Mouse (Mus musculus) heart, adult 2 months (tissue): Measurements from ENCODE around the gene Tgm1. TPM values are rescaled to one million over a fixed set of nuclear protein-coding genes. Genes with fewer than 3 reads are reported as not detected.
A peak's percentile ranks its signal among the peaks of the same experiment; 100 is the strongest.
"Not testable (repeated sequence)": the region's sequence is repeated elsewhere in the genome, so short reads cannot be mapped to it uniquely, and the experiment has no call there.

Experiments
- DNase-seq, 2 experiments: peaks; one replicate each; pipeline ENCODE4 v3.0.0; 2021
- H3K27ac ChIP-seq: fragments of 200-600 bp; 2 replicates; pipeline ENCODE4 v1.8.1; 2022
- H3K27me3 ChIP-seq: fragments of 200-500 bp; 2 replicates; pipeline ENCODE4 v1.6.1; 2012; ENCODE audit warnings: mild to moderate bottlenecking, low read length, inconsistent platforms, mixed read lengths; ENCODE audit not compliant: control insufficient read depth, insufficient read depth
- H3K36me3 ChIP-seq: fragments of 200-500 bp; 2 replicates; pipeline ENCODE4 v1.6.1; 2012; ENCODE audit warnings: low read length, inconsistent platforms; ENCODE audit not compliant: control insufficient read depth, insufficient read depth
- H3K4me1 ChIP-seq: fragments of 200-500 bp; 2 replicates; pipeline ENCODE4 v1.6.1; 2011; ENCODE audit warnings: low read length; ENCODE audit not compliant: control insufficient read depth, insufficient read depth
- H3K4me3 ChIP-seq: fragments of 200-600 bp; 2 replicates; pipeline ENCODE4 v1.8.1; 2022
- H3K79me2 ChIP-seq: fragments of 200-500 bp; replicated peaks from 2 replicates; pipeline ENCODE4 v1.6.1; 2012; ENCODE audit warnings: mild to moderate bottlenecking, inconsistent platforms, low read length, moderate library complexity, mixed read lengths; ENCODE audit not compliant: control insufficient read depth, insufficient read depth
- H3K9ac ChIP-seq: fragments of 200-500 bp; 2 replicates; pipeline ENCODE4 v1.6.1; 2012; ENCODE audit warnings: low read depth, mild to moderate bottlenecking, control low read depth, inconsistent platforms, low read length, mixed read lengths
- CTCF ChIP-seq: fragments of 200-600 bp; IDR thresholded peaks from 2 replicates; pipeline ENCODE4 v1.8.1; 2022; ENCODE audit warnings: antibody characterized with exemption, mild to moderate bottlenecking, moderate library complexity
- EP300 ChIP-seq: fragments of 200-500 bp; IDR thresholded peaks from 2 replicates; pipeline ENCODE4 v1.6.1; 2011; ENCODE audit warnings: low read depth, low read length, control low read depth; ENCODE audit not compliant: insufficient read depth
- POLR2A ChIP-seq: fragments of 200-500 bp; IDR thresholded peaks from 2 replicates; pipeline ENCODE4 v1.6.1; 2011; ENCODE audit warnings: mild to moderate bottlenecking, low read depth, low read length, control low read depth; ENCODE audit not compliant: insufficient read depth
- WGBS: fragments of 180-500 bp; shearing (Covaris S2); methylation state at CpG from one replicate; pipeline ENCODE4 v1.1.7; 2018; 5-methylcytosine and 5-hydroxymethylcytosine counted together
- intact Hi-C: fragments of 180-260 bp; cut with DNase I; formaldehyde crosslinking; loops from one replicate; pipeline ENCODE4 v1.15.1; 2025
- long read RNA-seq: library from polyadenylated mRNA; stranded (forward); transcript quantifications from one replicate; pipeline ENCODE4 v2.0.0, GENCODE M21; 2021
- polyA plus RNA-seq: library from polyadenylated mRNA; depleted of rRNA; stranded (reverse); fragments of >200 nt; gene quantifications from 2 replicates; pipeline ENCODE4 v1.2.3, GENCODE M21; 2012; rRNA removed
- total RNA-seq, 2 experiments: library from RNA; stranded (reverse); gene quantifications; 2 replicates each; pipeline ENCODE4 v1.2.3; 2021

Tgm1 gene
- total RNA-seq (under 1 TPM; 0.16 to 0.43 TPM), polyA plus RNA-seq (0.31 and 0.41 TPM in 2 replicates)
- long read RNA-seq, result 0 reads

DNA sequence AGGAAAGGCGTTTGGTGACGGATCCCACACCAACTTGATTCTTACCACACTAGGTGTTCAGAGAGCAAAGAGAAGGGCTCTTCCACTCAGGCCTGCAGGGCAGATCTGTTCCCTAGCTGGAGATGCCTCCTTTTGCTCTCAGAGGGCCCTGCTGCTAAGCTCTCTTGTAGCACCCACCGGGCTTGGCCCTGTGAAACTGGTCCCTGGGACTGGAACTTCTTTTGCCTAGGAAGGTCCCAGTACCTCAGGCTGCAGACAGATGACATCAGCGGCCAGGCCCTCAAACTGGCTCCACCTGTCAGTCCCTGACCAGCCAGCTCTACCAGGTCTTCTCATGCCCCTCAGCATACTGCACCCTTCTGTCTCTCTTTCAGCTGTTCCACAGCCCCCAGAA, at the start of gene Tgm1:
TSS of gene Tgm1 (minus strand) at position 198 of the 394 bp plus-strand sequence.
- no peak for DNase-seq
- Histone ChIP-seq H3K4me1 (no peaks in the 10 kb centered on the region), H3K36me3 (no peaks in the 10 kb centered on the region), H3K9ac (no peak within 1 kb of the TSS), H3K79me2 (no peaks in the 10 kb centered on the region), H3K4me3 (no peak within 1 kb of the TSS), H3K27ac (no peak within 1 kb of the TSS), H3K27me3 (peaks cover 1% of the 10 kb centered on the region; the same call in 1 of the 2 replicates)
- TF ChIP-seq POLR2A (no peak), EP300 (no peak), CTCF (no peak)
- intact Hi-C loops, result no loop called here
- 33% methylated on average over 4 of the region's 4 CpGs for WGBS

DNA sequence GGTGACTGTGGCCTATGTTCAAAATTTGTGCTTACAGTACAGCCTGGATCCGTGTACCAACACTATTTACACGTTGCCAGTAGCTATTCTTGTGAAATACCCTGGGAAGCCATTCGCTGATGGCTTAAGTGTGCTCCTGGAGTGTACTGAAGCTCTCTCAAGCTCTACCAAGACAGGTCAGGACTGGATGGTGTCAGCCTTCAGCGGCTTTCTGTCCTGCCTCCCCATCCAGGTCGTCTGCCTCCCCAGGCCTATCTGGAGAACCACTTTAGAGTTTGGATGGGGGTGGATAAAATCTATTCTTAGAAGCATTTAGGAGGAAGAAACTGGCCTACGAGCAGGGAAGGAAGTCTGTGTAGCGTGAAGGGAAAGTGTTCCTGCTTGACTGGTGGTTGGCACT, 49.4 kb upstream of the Tgm1 start:
- H3K4me1 ChIP-seq, result peaks cover 7% of the 10 kb centered on the region
- H3K27ac ChIP-seq, result peak overlapping the region; percentile 55
- no peaks in the 10 kb centered on the region for H3K79me2 ChIP-seq
- H3K27me3 ChIP-seq, result 0 out of 2 replicates have a peak, but pooled peaks cover 2% of the 10 kb centered on the region
- peak overlapping the region; percentile 42; the same call in 1 of the 2 replicates for H3K9ac ChIP-seq
- DNase-seq, result peak; percentile 44 to 48
- WGBS, result 19% methylated on average over 7 of the region's 7 CpGs
- intact Hi-C loops, result no loop called here
- TF ChIP-seq CTCF, result no peak
- no peak overlapping the region; the same call in 1 of the 2 replicates for H3K4me3 ChIP-seq
- H3K36me3 ChIP-seq, result no peaks in the 10 kb centered on the region

DNA sequence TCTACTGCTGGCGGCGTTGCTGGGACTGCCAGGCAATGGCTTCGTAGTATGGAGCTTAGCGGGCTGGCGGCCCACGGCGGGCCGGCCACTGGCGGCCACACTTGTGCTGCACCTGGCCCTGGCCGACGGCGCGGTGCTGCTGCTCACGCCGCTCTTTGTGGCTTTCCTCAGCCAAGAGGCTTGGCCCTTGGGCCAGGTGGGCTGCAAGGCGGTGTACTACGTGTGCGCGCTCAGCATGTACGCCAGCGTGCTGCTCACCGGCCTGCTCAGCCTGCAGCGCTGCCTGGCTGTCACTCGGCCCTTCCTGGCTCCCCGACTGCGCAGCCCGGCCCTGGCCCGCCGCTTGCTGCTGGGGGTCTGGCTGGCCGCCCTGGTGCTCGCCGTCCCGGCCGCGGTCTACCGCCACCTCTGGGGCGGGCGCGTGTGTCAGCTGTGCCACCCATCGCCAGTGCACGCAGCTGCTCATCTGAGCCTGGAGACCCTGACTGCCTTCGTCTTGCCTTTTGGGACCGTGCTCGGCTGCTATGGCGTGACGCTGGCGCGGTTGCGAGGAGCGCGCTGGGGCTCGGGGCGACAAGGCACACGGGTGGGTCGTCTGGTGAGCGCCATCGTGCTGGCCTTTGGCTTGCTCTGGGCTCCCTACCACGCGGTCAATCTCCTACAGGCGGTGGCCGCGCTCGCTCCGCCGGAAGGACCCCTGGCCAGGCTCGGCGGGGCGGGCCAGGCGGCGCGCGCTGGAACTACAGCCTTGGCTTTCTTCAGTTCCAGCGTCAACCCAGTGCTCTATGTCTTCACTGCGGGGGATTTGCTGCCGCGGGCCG, 48.5 kb upstream of the Tgm1 start:
- Histone ChIP-seq H3K4me3 (peak overlapping the region; percentile 65), H3K27ac (peak overlapping the region; percentile 55), H3K27me3 (0 out of 2 replicates have a peak, but pooled peaks cover 2% of the 10 kb centered on the region), H3K4me1 (peaks cover 9% of the 10 kb centered on the region), H3K9ac (peak overlapping the region; percentile 97), H3K36me3 (no peaks in the 10 kb centered on the region), H3K79me2 (no peaks in the 10 kb centered on the region)
- no peak for TF ChIP-seq POLR2A
- peak; percentile 67 for TF ChIP-seq CTCF
- peak; percentile 66 to 75 for DNase-seq
- WGBS, result 2% methylated on average over 77 of the region's 77 CpGs
- intact Hi-C loops, result no loop called here

DNA sequence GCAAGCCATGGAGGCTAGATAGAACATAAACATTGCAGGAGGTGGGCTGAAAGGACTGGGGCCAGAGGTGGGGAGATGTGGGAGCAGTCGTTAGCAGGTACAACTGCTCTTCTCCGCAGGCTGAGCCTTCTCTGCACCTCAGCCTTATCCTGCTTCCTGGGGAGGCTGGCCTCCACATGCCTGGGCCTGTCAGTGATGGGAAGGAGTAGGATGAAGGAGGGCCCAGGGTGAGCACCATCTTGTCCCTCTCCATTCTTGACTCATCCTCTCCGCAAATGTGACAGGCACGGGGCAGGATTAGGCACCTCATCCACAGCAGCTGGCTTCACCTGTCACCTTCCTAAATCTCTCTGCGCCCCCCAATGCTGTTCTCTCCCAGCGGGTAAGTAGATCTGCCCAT, 47.4 kb upstream of the Tgm1 start, which contains the start of gene Ltb4r2:
TSS of gene Ltb4r2 (plus strand) at position 266 of the 400 bp plus-strand sequence.
- Histone ChIP-seq H3K4me1 (peaks cover 9% of the 10 kb centered on the region), H3K27ac (peak within 1 kb of the TSS; percentile 55), H3K4me3 (peak within 1 kb of the TSS; percentile 65), H3K79me2 (no peaks in the 10 kb centered on the region), H3K36me3 (no peaks in the 10 kb centered on the region), H3K9ac (peak within 1 kb of the TSS; percentile 97), H3K27me3 (0 out of 2 replicates have a peak, but pooled peaks cover 2% of the 10 kb centered on the region)
- intact Hi-C loops, result no loop called here
- no peak for DNase-seq
- 91% methylated on average over 6 of the region's 6 CpGs for WGBS
- TF ChIP-seq POLR2A, result no peak
- no peak for TF ChIP-seq CTCF
- TF ChIP-seq EP300, result no peak

DNA sequence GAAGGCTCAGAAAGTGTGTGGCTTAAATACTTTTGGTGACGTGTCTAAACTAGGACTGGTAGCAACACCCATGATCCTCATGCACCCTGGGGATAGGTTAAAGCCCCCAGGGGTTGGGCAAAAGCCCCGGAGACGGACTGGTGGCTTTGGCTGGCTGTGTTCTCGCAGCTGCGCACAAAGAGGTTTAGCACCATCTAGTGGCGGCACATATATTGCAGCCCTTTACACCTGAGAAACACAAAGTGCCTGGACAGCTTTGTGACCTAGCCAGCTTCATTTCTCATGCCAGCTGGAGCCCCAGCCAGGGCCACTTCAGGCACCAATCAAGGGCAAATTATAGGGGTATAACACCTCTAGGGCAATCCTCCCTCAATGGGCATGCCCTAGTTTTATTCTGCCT, 46.4 kb upstream of the Tgm1 start:
- H3K9ac ChIP-seq, H3K36me3 ChIP-seq, intact Hi-C loops, H3K27me3 ChIP-seq, H3K79me2 ChIP-seq, H3K4me1 ChIP-seq, H3K27ac ChIP-seq: not testable (repeated sequence)
- H3K4me3 ChIP-seq, result peak overlapping the region; percentile 36
- 4% methylated on average over 6 of the region's 6 CpGs for WGBS
- DNase-seq, result peak; percentile 85 to 88
- TF ChIP-seq CTCF, result peak; percentile 82

DNA sequence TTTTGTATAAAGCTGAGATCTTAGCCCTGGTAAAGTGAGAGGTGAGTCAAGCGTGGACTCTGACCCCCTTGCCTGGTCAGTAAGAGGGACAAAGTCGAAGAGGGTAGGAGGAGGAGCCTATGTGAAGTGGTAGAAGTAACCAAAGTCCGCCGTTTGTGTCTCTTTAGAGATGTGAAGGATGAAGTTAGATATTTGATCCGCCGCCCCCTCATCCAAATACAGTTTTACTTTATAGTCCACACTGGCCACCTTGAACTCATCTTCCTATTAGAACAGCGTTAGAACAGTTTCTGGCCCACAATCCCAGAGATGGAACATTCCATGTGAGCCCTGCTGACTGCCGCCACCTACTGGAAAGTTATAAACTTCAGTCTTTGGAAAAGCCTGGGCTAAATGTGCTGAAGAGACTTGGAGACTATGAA, 44.6 kb upstream of the Tgm1 start, which contains the start of gene Cideb:
TSS of gene Cideb (minus strand) at position 96 of the 422 bp plus-strand sequence.
- peak; percentile 83 for TF ChIP-seq CTCF
- TF ChIP-seq EP300, result no peak
- Histone ChIP-seq H3K36me3 (no peaks in the 10 kb centered on the region), H3K4me1 (peaks cover 7% of the 10 kb centered on the region), H3K4me3 (no peak within 1 kb of the TSS), H3K79me2 (no peaks in the 10 kb centered on the region), H3K27ac (no peak within 1 kb of the TSS), H3K27me3 (0 out of 2 replicates have a peak, but pooled peaks cover 2% of the 10 kb centered on the region), H3K9ac (no peak within 1 kb of the TSS)
- intact Hi-C loops, result no loop called here
- peak in 1 of 2 experiments; percentile 36 for DNase-seq
- 17% methylated on average over 8 of the region's 8 CpGs for WGBS
